ENCODE assay signal across 13 mouse cellular contexts in the genomic region with DNA sequence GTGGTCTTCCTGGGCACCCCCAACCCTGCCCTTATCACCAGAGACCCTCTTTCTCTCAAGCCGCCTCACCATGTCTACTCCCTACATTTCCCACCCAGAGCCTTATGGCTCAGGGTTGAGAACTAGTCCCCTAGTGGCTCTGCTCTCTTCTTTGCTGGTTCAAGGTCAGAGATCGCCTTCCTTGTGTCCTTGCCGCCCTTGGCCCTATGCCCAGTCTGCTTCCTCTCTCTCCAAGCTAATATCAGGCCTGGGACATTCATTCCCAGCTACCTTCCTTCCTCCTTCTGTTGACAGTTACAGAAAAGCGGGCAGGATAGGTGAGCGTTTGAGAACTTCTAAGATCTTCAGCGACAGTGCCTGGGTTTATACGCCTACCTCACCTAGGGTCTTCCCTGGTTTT. TPM values are rescaled to one million over a fixed set of nuclear protein-coding genes. Genes with fewer than 3 reads are reported as not detected.
DNase-seq lines count a peak whose midpoint lies in the region; ATAC-seq and TF ChIP-seq lines count a peak whose summit lies in the region.
"Had no signal": no experiment of that assay in that cellular context is flagged by ENCODE, and none has a peak within 500 bp of the region (broad histone marks: within the 10 kb centered on the region; RNA-seq: fewer than 3 reads in every experiment).

No protein-coding gene starts in this region.

- H3K27me3 ChIP-seq in liver, adult 2 months (ENCODE audit: control insufficient read depth, insufficient read depth, low read length), result no peaks in the 10 kb centered on the region
- peaks cover 23% of the 10 kb centered on the region; the same call in 1 of the 2 replicates for H3K27me3 ChIP-seq in liver, embryonic 12.5 days (replicated peaks)
- H3K27me3 ChIP-seq: embryonic facial prominence, embryonic 13.5 days; forebrain, embryonic 15.5 days had no signal

- H3K9me3 ChIP-seq in liver, embryonic 12.5 days (replicated peaks), result no peaks in the 10 kb centered on the region
- H3K9me3 ChIP-seq: embryonic facial prominence, embryonic 13.5 days; forebrain, embryonic 15.5 days; liver, embryonic 15.5 days had no signal

- no peak for ATAC-seq in liver, embryonic 12.5 days
- ATAC-seq: forebrain, embryonic 15.5 days had no signal

- peak; percentile 9 for DNase-seq in liver, adult 2 months (ENCODE audit: extremely low read depth, low read depth, low spot score)
- DNase-seq in adrenal gland, adult 8-10 months, result peak; percentile 69
- peak; percentile 58 to 62 for DNase-seq in heart, postnatal 14 days
- peak; percentile 30 for DNase-seq in lung, postnatal 36 days
- no peak for DNase-seq in thymus, postnatal 0 days (ENCODE audit: low spot score)
- no peak for DNase-seq in thymus, postnatal 36 days
- DNase-seq: cerebellum, postnatal 25 days; thymus, postnatal 25 days had no signal

- intact Hi-C loops in heart, postnatal 14 days (cut with DNase I), result no loop called here

- H3K4me1 ChIP-seq in liver, adult 2 months (ENCODE audit: control insufficient read depth, insufficient read depth, low read length), result no peaks in the 10 kb centered on the region
- no peaks in the 10 kb centered on the region for H3K4me1 ChIP-seq in liver, embryonic 12.5 days
- H3K4me1 ChIP-seq: forebrain, embryonic 15.5 days; liver, embryonic 15.5 days had no signal

- H3K9ac ChIP-seq in liver, adult 2 months (ENCODE audit: low read depth, low read length), result no peak overlapping the region
- H3K9ac ChIP-seq in liver, embryonic 12.5 days, result no peak overlapping the region
- H3K9ac ChIP-seq: embryonic facial prominence, embryonic 13.5 days; forebrain, embryonic 15.5 days; liver, embryonic 15.5 days had no signal

- H3K36me3 ChIP-seq in liver, adult 2 months (ENCODE audit: control insufficient read depth, insufficient read depth, low read length), result no peaks in the 10 kb centered on the region
- no peaks in the 10 kb centered on the region for H3K36me3 ChIP-seq in liver, embryonic 12.5 days
- H3K36me3 ChIP-seq: embryonic facial prominence, embryonic 13.5 days; forebrain, embryonic 15.5 days; liver, embryonic 15.5 days had no signal

- no peak overlapping the region for H3K27ac ChIP-seq in liver, adult 2 months (replicated peaks; ENCODE audit: insufficient read depth, low read depth, low read length)
- no peak overlapping the region for H3K27ac ChIP-seq in liver, embryonic 12.5 days
- H3K27ac ChIP-seq: embryonic facial prominence, embryonic 13.5 days; forebrain, embryonic 15.5 days; liver, embryonic 15.5 days had no signal

- no peak overlapping the region for H3K4me3 ChIP-seq in liver, adult 2 months (ENCODE audit: insufficient read depth, low read depth, low read length)
- no peak overlapping the region for H3K4me3 ChIP-seq in liver, embryonic 12.5 days
- H3K4me3 ChIP-seq: embryonic facial prominence, embryonic 13.5 days; forebrain, embryonic 15.5 days; liver, embryonic 15.5 days had no signal

- WGBS in liver, adult 2 months, result 66% methylated on average over 7 of the region's 7 CpGs
- WGBS in liver, embryonic 12.5 days (ENCODE audit: insufficient replicate concordance), result 63% methylated on average over 7 of the region's 7 CpGs

- no peak for TF ChIP-seq CTCF in liver, adult 2 months (IDR thresholded peaks at IDR 0.05; ENCODE audit: low read depth, low read length)

- no peak for TF ChIP-seq POLR2A in liver, adult 2 months (IDR thresholded peaks at IDR 0.05; ENCODE audit: extremely low read depth, insufficient read depth, low read length)

- H3K4me2 ChIP-seq in liver, embryonic 12.5 days, result no peak overlapping the region
- H3K4me2 ChIP-seq: embryonic facial prominence, embryonic 13.5 days; forebrain, embryonic 15.5 days; liver, embryonic 15.5 days had no signal

- no peaks in the 10 kb centered on the region for H3K79me2 ChIP-seq in liver, adult 2 months (ENCODE audit: control insufficient read depth, insufficient read depth, low read length)

RNA-seq across cellular contexts. Expression of gene Myo1a, which starts 2.8 kb away (rescaled TPM):
- total RNA-seq in liver, adult 2 months (2014; rRNA removed), result 0.18 TPM in 1 of 2 replicates, not detected in the other
- 0.02 TPM in 1 of 2 replicates, not detected in the other for polyA plus RNA-seq in liver, adult 2 months (2012; rRNA removed)
- polyA plus RNA-seq in liver, embryonic 12.5 days (2016; fragmentation: Nextera tagmentation; extraction: Ambion mirVana), result 0.06 and 0.13 TPM in 2 replicates
- total RNA-seq in adrenal gland, adult 8-10 months (2022), result 10 to 100 TPM in 2 of 4 experiments, under 1 TPM in 2; 0.75 to 72.1 (median 30.0) TPM
- under 1 TPM in 1 of 2 experiments, not detected in 1; 0.15 TPM for total RNA-seq in heart, postnatal 14 days (2021)
- polyA plus RNA-seq in thymus, postnatal 0 days (2015; fragmentation: Nextera tagmentation; extraction: Ambion mirVana), result 0.62 and 0.68 TPM in 2 replicates

RNA-seq across cellular contexts. Expression of gene Tac2, which starts 16.6 kb away (rescaled TPM):
- not detected in 2 replicates for total RNA-seq in liver, adult 2 months (2014; rRNA removed)
- not detected in 2 replicates for polyA plus RNA-seq in liver, adult 2 months (2012; rRNA removed)
- 8.6 and 14.1 TPM in 2 replicates for polyA plus RNA-seq in liver, embryonic 12.5 days (2016; fragmentation: Nextera tagmentation; extraction: Ambion mirVana)
- total RNA-seq in adrenal gland, adult 8-10 months (2022), result not detected
- not detected for total RNA-seq in heart, postnatal 14 days (2021)
- polyA plus RNA-seq in thymus, postnatal 0 days (2015; fragmentation: Nextera tagmentation; extraction: Ambion mirVana), result 3.1 and 3.9 TPM in 2 replicates
- total RNA-seq: neutrophil, adult 5-6 weeks had no signal

RNA-seq across cellular contexts. Expression of gene Zbtb39, which starts 31.6 kb away (rescaled TPM):
- 4.1 and 5.8 TPM in 2 replicates for total RNA-seq in liver, adult 2 months (2014; rRNA removed)
- polyA plus RNA-seq in liver, adult 2 months (2012; rRNA removed), result 5.3 and 5.9 TPM in 2 replicates
- polyA plus RNA-seq in liver, embryonic 12.5 days (2016; fragmentation: Nextera tagmentation; extraction: Ambion mirVana), result 1.3 and 1.4 TPM in 2 replicates
- 10 to 100 TPM; 11.9 to 20.9 (median 15.8) TPM for total RNA-seq in adrenal gland, adult 8-10 months (2022)
- total RNA-seq in heart, postnatal 14 days (2021), result 1 to 10 TPM; 7.5 to 8.3 TPM
- polyA plus RNA-seq in thymus, postnatal 0 days (2015; fragmentation: Nextera tagmentation; extraction: Ambion mirVana), result 1.3 and 1.7 TPM in 2 replicates

RNA-seq across cellular contexts. Expression of gene Nab2, which starts 39.4 kb away (rescaled TPM):
- 8.9 and 13.4 TPM in 2 replicates for total RNA-seq in liver, adult 2 months (2014; rRNA removed)
- polyA plus RNA-seq in liver, adult 2 months (2012; rRNA removed), result 16.0 and 16.6 TPM in 2 replicates
- 2.6 and 3.4 TPM in 2 replicates for polyA plus RNA-seq in liver, embryonic 12.5 days (2016; fragmentation: Nextera tagmentation; extraction: Ambion mirVana)
- total RNA-seq in adrenal gland, adult 8-10 months (2022), result 10 to 100 TPM; 20.0 to 33.6 (median 26.8) TPM
- total RNA-seq in heart, postnatal 14 days (2021), result 1 to 10 TPM; 8.0 TPM
- polyA plus RNA-seq in thymus, postnatal 0 days (2015; fragmentation: Nextera tagmentation; extraction: Ambion mirVana), result 9.2 and 10.0 TPM in 2 replicates

RNA-seq across cellular contexts. Expression of gene Nemp1, which starts 41.0 kb away (rescaled TPM):
- 5.5 and 6.3 TPM in 2 replicates for total RNA-seq in liver, adult 2 months (2014; rRNA removed)
- 2.0 and 2.7 TPM in 2 replicates for polyA plus RNA-seq in liver, adult 2 months (2012; rRNA removed)
- 7.0 and 8.0 TPM in 2 replicates for polyA plus RNA-seq in liver, embryonic 12.5 days (2016; fragmentation: Nextera tagmentation; extraction: Ambion mirVana)
- total RNA-seq in adrenal gland, adult 8-10 months (2022), result 10 to 100 TPM in 2 of 4 experiments, 1 to 10 TPM in 2; 6.3 to 10.6 (median 9.6) TPM
- 1 to 10 TPM; 4.2 to 4.7 TPM for total RNA-seq in heart, postnatal 14 days (2021)
- 10.6 and 10.9 TPM in 2 replicates for polyA plus RNA-seq in thymus, postnatal 0 days (2015; fragmentation: Nextera tagmentation; extraction: Ambion mirVana)

Comparison
In these comparisons a context has a peak if more than half of its experiments do, and no peak if none do; other contexts are left out.
1. DNase-seq: peak in liver, adult 2 months (single experiment), adrenal gland, adult 8-10 months (single experiment), heart, postnatal 14 days (2 of 2) and lung, postnatal 36 days (single experiment); none in thymus, postnatal 0 days (single experiment) and thymus, postnatal 36 days (0 of 2).